Mouse (Mus musculus) liver, embryonic 14.5 days (tissue): ENCODE data around the gene Prpf8. TPM values are rescaled to one million over a fixed set of nuclear protein-coding genes. Genes with fewer than 3 reads are reported as not detected.
A peak's percentile ranks its signal among the peaks of the same experiment; 100 is the strongest.

ENCODE experiments used
- ATAC-seq: fragments of 200-750 bp; cut with Nextera tagmentation; 2 replicates; pipeline ENCODE4 v1.8.0; 2017; ENCODE audit warnings: moderate number of reproducible peaks, mild to moderate bottlenecking, moderate library complexity; ENCODE audit not compliant: insufficient read depth
- DNase-seq, 3 experiments: peaks; one replicate each; pipeline ENCODE4 v3.0.0-alpha.2; 2012 to 2013; ENCODE audit warnings: low read depth in 3 of 3, low spot score in 3 of 3
- H3K27ac ChIP-seq: fragments of 300-500 bp; sonication (generic); 2 replicates; pipeline ENCODE4 v1.5.1; 2014; ENCODE audit warnings: moderate library complexity, mild to moderate bottlenecking, control low read depth, inconsistent platforms
- H3K27me3 ChIP-seq: fragments of 300-500 bp; sonication (generic); 2 replicates; pipeline ENCODE4 v1.6.1; 2014; ENCODE audit warnings: mild to moderate bottlenecking, low read length, moderate library complexity; ENCODE audit not compliant: control insufficient read depth, insufficient read depth
- H3K36me3 ChIP-seq: fragments of 300-500 bp; sonication (generic); replicated peaks from 2 replicates; pipeline ENCODE4 v1.6.1; 2014; ENCODE audit warnings: low read depth; ENCODE audit not compliant: control insufficient read depth, insufficient read depth
- H3K4me1 ChIP-seq, 2 experiments: fragments of 200-500 bp in 1 of 2; fragments of 300-500 bp in 1 of 2; sonication (generic) in 1 of 2; replicated peaks; 2 replicates each; pipeline ENCODE4 v1.6.1; 2012 to 2014; ENCODE audit warnings: antibody characterized with exemption in 1 of 2, inconsistent platforms in 1 of 2, low read length in 1 of 2; ENCODE audit not compliant: control insufficient read depth in 2 of 2, insufficient read depth in 2 of 2
- H3K4me2 ChIP-seq: fragments of 300-500 bp; sonication (generic); 2 replicates; pipeline ENCODE4 v1.6.1; 2014; ENCODE audit warnings: low read depth, mild to moderate bottlenecking, control low read depth, moderate library complexity
- H3K4me3 ChIP-seq, 2 experiments: fragments of 200-500 bp in 1 of 2; fragments of 300-500 bp in 1 of 2; sonication (generic) in 1 of 2; 2 replicates each; pipeline ENCODE4 v1.5.1; 2012 to 2014; ENCODE audit warnings: low read depth in 2 of 2, low read length in 2 of 2, mild to moderate bottlenecking in 2 of 2, control low read depth in 1 of 2, inconsistent platforms in 1 of 2, moderate library complexity in 1 of 2; ENCODE audit not compliant: insufficient read depth in 1 of 2
- H3K9ac ChIP-seq: fragments of 300-500 bp; sonication (generic); replicated peaks from 2 replicates; pipeline ENCODE4 v1.6.1; 2014; ENCODE audit warnings: mild to moderate bottlenecking, control low read depth, moderate library complexity
- H3K9me3 ChIP-seq: fragments of 300-500 bp; sonication (generic); 2 replicates; pipeline ENCODE4 v1.6.1; 2016; ENCODE audit warnings: low read length, mixed read lengths; ENCODE audit not compliant: control insufficient read depth
- CTCF ChIP-seq: IDR thresholded peaks from 2 replicates; pipeline ENCODE4 v1.5.1; 2016; ENCODE audit warnings: antibody characterized with exemption, low read depth, control low read depth
- EP300 ChIP-seq: IDR thresholded peaks from 2 replicates; pipeline ENCODE4 v1.6.1; 2016; ENCODE audit warnings: antibody characterized with exemption, low read depth
- WGBS: fragments of 180-500 bp; shearing (Covaris S2); extraction: QIAGEN DNeasy Blood & Tissue Kit; methylation state at CpG from one replicate; pipeline ENCODE4 v1.1.7; 2014; ENCODE audit not compliant: insufficient replicate concordance; 5-methylcytosine and 5-hydroxymethylcytosine counted together
- polyA plus RNA-seq, 2 experiments: library from polyadenylated mRNA; depleted of rRNA in 1 of 2; stranded (reverse) in 1 of 2; unstranded in 1 of 2; fragments of >200 nt; fragmentation: Nextera tagmentation in 1 of 2; extraction: Ambion mirVana in 1 of 2; gene quantifications; 2 replicates each; pipeline versions ENCODE4 v1.2.1 to v1.2.3; 2012 to 2014

Prpf8 gene
- polyA plus RNA-seq, 2 experiments, result 34.2 to 38.1 TPM

DNA sequence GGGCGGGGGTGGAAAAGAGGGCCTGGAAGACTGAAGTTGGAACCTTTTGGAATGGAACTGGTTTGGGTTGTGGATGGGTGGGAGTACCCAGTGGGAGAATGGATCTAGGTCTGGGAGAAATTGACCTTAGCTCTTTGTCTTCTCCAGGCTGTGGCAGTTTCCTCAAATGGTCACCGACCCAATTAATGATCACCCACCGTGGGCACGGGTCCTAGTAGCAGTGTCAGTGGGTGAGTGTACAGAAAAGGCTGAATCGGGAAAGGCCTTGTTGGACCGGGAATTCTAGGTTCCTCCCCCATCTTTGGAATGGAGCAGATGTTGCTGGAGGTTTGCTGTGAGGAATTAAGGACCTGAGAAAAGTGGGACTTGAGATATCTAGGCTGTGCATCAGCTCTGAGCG, 18.2 kb upstream of the Prpf8 start:
- Histone ChIP-seq H3K9me3 (no peaks in the 10 kb centered on the region), H3K36me3 (peaks cover 26% of the 10 kb centered on the region), H3K4me3 (peak overlapping the region; percentile 50 to 56), H3K4me1 (peaks cover 33 to 40% of the 10 kb centered on the region in 2 experiments), H3K4me2 (peak overlapping the region; percentile 83), H3K9ac (peak overlapping the region; percentile 62), H3K27me3 (no peaks in the 10 kb centered on the region), H3K27ac (no peak overlapping the region)
- TF ChIP-seq EP300 (no peak), CTCF (no peak)
- WGBS, result 50% methylated on average over 7 of the region's 7 CpGs
- DNase-seq, result no peak
- ATAC-seq, result no peak

- DNase-seq (no peak), ATAC-seq (no peak)
- Histone ChIP-seq H3K4me1 (peaks cover 30 to 34% of the 10 kb centered on the region in 2 experiments), H3K27ac (no peak overlapping the region), H3K4me2 (no peak overlapping the region), H3K36me3 (peaks cover 22% of the 10 kb centered on the region), H3K9ac (no peak overlapping the region), H3K9me3 (no peaks in the 10 kb centered on the region), H3K4me3 (no peak overlapping the region), H3K27me3 (no peaks in the 10 kb centered on the region)
- WGBS, result 82% methylated on average over 4 of the region's 4 CpGs
- TF ChIP-seq EP300 (no peak), CTCF (no peak)
Measured at GRCm38 (mm10) chr11:75469261-75469660, 17.4 kb upstream of the Prpf8 start.

- 66% methylated on average over 3 of the region's 3 CpGs for WGBS
- DNase-seq (no peak), ATAC-seq (no peak)
- TF ChIP-seq EP300 (no peak), CTCF (no peak)
- no peak overlapping the region for H3K4me3 ChIP-seq
- no peak overlapping the region for H3K4me2 ChIP-seq
- H3K9ac ChIP-seq, result no peak overlapping the region
- H3K36me3 ChIP-seq, result peaks cover 7% of the 10 kb centered on the region
- H3K9me3 ChIP-seq, result no peaks in the 10 kb centered on the region
- no peaks in the 10 kb centered on the region for H3K27me3 ChIP-seq
- H3K4me1 ChIP-seq, result peaks cover 30 to 34% of the 10 kb centered on the region in 2 experiments
- no peak overlapping the region for H3K27ac ChIP-seq
Measured at GRCm38 (mm10) chr11:75470675-75471074, 15.9 kb upstream of the Prpf8 start.

DNA sequence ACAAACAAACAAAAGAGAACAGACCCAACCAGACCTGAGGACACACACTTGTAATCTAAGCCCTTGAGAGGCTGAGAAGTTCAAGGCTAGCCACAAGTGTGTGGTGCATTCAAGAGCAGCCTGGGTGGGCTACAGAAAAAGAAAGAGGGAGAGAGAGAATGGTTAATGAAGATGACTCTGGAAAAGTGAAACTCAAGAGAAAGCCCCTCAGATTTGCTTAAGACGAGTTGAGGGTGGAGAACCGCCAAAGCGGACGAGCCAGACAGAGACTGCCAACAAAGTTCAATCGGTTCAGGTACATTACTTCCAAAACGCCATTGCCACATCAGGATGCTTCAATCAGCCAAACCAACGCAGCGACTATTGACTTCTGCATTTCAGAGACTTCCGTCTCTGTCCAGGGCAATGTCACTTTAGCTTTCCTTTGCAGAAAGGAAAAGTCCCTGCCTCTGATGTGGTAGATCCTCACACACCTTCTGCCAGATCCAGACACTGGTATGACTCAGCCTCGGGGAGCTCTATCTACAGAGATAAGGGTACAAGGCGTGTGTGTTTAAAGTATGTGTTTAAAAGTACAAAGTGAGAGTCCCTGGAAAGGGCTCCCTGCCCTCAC, 14.0 kb upstream of the Prpf8 start:
- WGBS, result 36% methylated on average over 11 of the region's 11 CpGs
- Histone ChIP-seq H3K27ac (no peak overlapping the region), H3K9me3 (no peaks in the 10 kb centered on the region), H3K27me3 (no peaks in the 10 kb centered on the region), H3K4me3 (no peak overlapping the region; a peak in 1 of 4 replicates), H3K4me1 (peaks cover 23 to 28% of the 10 kb centered on the region in 2 experiments), H3K36me3 (no peaks in the 10 kb centered on the region), H3K4me2 (peak overlapping the region; percentile 0; the same call in 1 of the 2 replicates), H3K9ac (0 out of 2 replicates have a peak overlapping the region, but pooled peaks have one; percentile 10)
- DNase-seq (no peak), ATAC-seq (0 out of 2 replicates have a peak, but pooled peaks have one; percentile 40)
- TF ChIP-seq CTCF (no peak), EP300 (no peak)

DNA sequence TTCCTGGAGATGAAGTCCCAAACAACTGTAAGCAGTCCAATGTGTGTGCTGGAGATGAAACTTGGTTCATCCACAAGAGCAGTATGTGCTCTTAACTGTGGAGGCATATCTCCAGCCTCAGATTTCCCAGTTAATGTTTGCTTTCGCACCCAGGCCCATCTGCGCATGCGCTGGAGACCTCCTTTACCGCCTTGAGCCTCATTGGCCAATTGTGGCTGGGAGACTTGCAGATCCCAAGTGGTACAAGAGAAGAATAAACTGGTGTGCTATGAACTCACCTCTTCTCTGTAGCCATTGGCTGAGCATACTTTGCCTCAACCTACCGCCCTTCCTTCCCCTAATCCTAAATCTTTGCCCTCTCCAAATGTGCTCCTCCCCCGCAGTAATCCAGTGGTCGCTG, 13.2 kb upstream of the Prpf8 start:
- H3K4me1 ChIP-seq, result peaks cover 18 to 22% of the 10 kb centered on the region in 2 experiments
- DNase-seq, result no peak
- TF ChIP-seq CTCF (no peak), EP300 (no peak)
- no peak overlapping the region for H3K27ac ChIP-seq
- H3K36me3 ChIP-seq, result no peaks in the 10 kb centered on the region
- H3K4me2 ChIP-seq, result 0 out of 2 replicates have a peak overlapping the region, but pooled peaks have one; percentile 0
- WGBS, result 73% methylated on average over 7 of the region's 7 CpGs
- no peak for ATAC-seq
- no peaks in the 10 kb centered on the region for H3K9me3 ChIP-seq
- H3K4me3 ChIP-seq, result no peak overlapping the region
- no peaks in the 10 kb centered on the region for H3K27me3 ChIP-seq
- 0 out of 2 replicates have a peak overlapping the region, but pooled peaks have one; percentile 7 for H3K9ac ChIP-seq
